Mouse (Mus musculus) adrenal gland, postnatal 14 days (tissue): Measurements from ENCODE around the gene Dhx58. TPM values are rescaled to one million over a fixed set of nuclear protein-coding genes. Genes with fewer than 3 reads are reported as not detected.

Experiments used
- total RNA-seq: library from RNA; stranded (reverse); gene quantifications from 2 replicates; pipeline ENCODE4 v1.2.3, GENCODE M21; 2021

The Dhx58 gene
- total RNA-seq, 1 experiment from 2014 or later: 15.8 TPM

Other genes with a start within 250 kb of the Dhx58 start
- 42.9 and 44.2 TPM in 2 replicates for gene Klhl11, start 231.5 kb downstream of the Dhx58 start, total RNA-seq
- gene Acly, start 176.3 kb downstream of the Dhx58 start, total RNA-seq: 805 and 809 TPM in 2 replicates
- gene Ttc25, start 158.7 kb downstream of the Dhx58 start, total RNA-seq: 1.3 TPM in 2 replicates
- gene Cnp, start 129.4 kb downstream of the Dhx58 start, total RNA-seq: 35.5 and 38.4 TPM in 2 replicates
- gene Nkiras2, start 85.0 kb downstream of the Dhx58 start, total RNA-seq: 41.1 and 44.4 TPM in 2 replicates
- gene Dnajc7, start 84.1 kb downstream of the Dhx58 start, total RNA-seq: 217 and 264 TPM in 2 replicates
- 0.19 TPM in 1 of 2 replicates, not detected in the other for gene Zfp385c, start 11.8 kb downstream of the Dhx58 start, total RNA-seq
- 39.9 and 44.6 TPM in 2 replicates for gene Kat2a, start 8.2 kb upstream of the Dhx58 start, total RNA-seq
- gene Hspb9, start 9.6 kb upstream of the Dhx58 start, total RNA-seq: not detected in 2 replicates
- gene Rab5c, start 33.9 kb upstream of the Dhx58 start, total RNA-seq: 170 and 175 TPM in 2 replicates
- gene Kcnh4, start 55.7 kb upstream of the Dhx58 start, total RNA-seq: 0.11 and 0.15 TPM in 2 replicates
- gene Hcrt, start 58.7 kb upstream of the Dhx58 start, total RNA-seq: not detected in 2 replicates
- gene Ghdc, start 66.7 kb upstream of the Dhx58 start, total RNA-seq: 19.7 and 19.9 TPM in 2 replicates
- 72.8 and 74.6 TPM in 2 replicates for gene Stat5b, start 146.5 kb upstream of the Dhx58 start, total RNA-seq
- 37.8 and 44.2 TPM in 2 replicates for gene Stat5a, start 155.1 kb upstream of the Dhx58 start, total RNA-seq
- 75.1 and 82.4 TPM in 2 replicates for gene Stat3, start 235.3 kb upstream of the Dhx58 start, total RNA-seq